17 mouse cellular contexts compared by ENCODE assay signal in genomic region chr3:126663436-126663835, GRCm38 (mm10).
A peak's percentile ranks its signal among the peaks of the same experiment; 100 is the strongest.
DNase-seq lines count a peak whose midpoint lies in the region; ATAC-seq and TF ChIP-seq lines count a peak whose summit lies in the region.
"Had no signal": no experiment of that assay in that cellular context is flagged by ENCODE, and none has a peak within 500 bp of the region (broad histone marks: within the 10 kb centered on the region; RNA-seq: fewer than 3 reads in every experiment).

No protein-coding gene starts in this region.

- TF ChIP-seq CTCF in heart, postnatal 0 days (IDR thresholded peaks at IDR 0.05; ENCODE audit: low read depth): no peak

- H3K36me3 ChIP-seq in heart, postnatal 0 days (replicated peaks; ENCODE audit: control insufficient read depth, insufficient read depth, low read length): no peaks in the 10 kb centered on the region
- H3K36me3 ChIP-seq in embryonic facial prominence, embryonic 15.5 days: no peaks in the 10 kb centered on the region
- H3K36me3 ChIP-seq in splenic B cell, adult 2 months (ENCODE audit: control insufficient read depth, insufficient read depth, low read length, poor library complexity, severe bottlenecking): 0 out of 2 replicates have a peak, but pooled peaks cover 1% of the 10 kb centered on the region
- H3K36me3 ChIP-seq: G1E; hindbrain, embryonic 12.5 days; limb, embryonic 13.5 days had no signal

- peak overlapping the region; percentile 30; the same call in 1 of the 2 replicates for H3K4me2 ChIP-seq in heart, postnatal 0 days (ENCODE audit: low read depth, low read length)
- 0 out of 2 replicates have a peak overlapping the region, but pooled peaks have one; percentile 15 for H3K4me2 ChIP-seq in embryonic facial prominence, embryonic 15.5 days (replicated peaks)
- H3K4me2 ChIP-seq: hindbrain, embryonic 12.5 days; limb, embryonic 13.5 days had no signal

- no peak overlapping the region for H3K4me3 ChIP-seq in heart, postnatal 0 days (ENCODE audit: low read depth, low read length)
- H3K4me3 ChIP-seq in embryonic facial prominence, embryonic 15.5 days (replicated peaks): no peak overlapping the region
- H3K4me3 ChIP-seq: hindbrain, embryonic 12.5 days; limb, embryonic 13.5 days had no signal

- WGBS in heart, postnatal 0 days: 56% methylated on average over 5 of the region's 5 CpGs
- WGBS in embryonic facial prominence, embryonic 15.5 days: 58% methylated on average over 5 of the region's 5 CpGs

- H3K9ac ChIP-seq in heart, postnatal 0 days (replicated peaks; ENCODE audit: low read depth, low read length): no peak overlapping the region
- no peak overlapping the region for H3K9ac ChIP-seq in embryonic facial prominence, embryonic 15.5 days
- H3K9ac ChIP-seq: forebrain, postnatal 0 days; hindbrain, embryonic 12.5 days; limb, embryonic 13.5 days; liver, postnatal 0 days had no signal

- TF ChIP-seq EP300 in heart, postnatal 0 days (IDR thresholded peaks at IDR 0.05; ENCODE audit: low read depth): no peak

- H3K27me3 ChIP-seq in heart, postnatal 0 days (ENCODE audit: control insufficient read depth, insufficient read depth, low read length): no peaks in the 10 kb centered on the region
- no peaks in the 10 kb centered on the region for H3K27me3 ChIP-seq in embryonic facial prominence, embryonic 15.5 days
- H3K27me3 ChIP-seq in splenic B cell, adult 2 months (ENCODE audit: control insufficient read depth, insufficient read depth, low read length, poor library complexity, severe bottlenecking): no peaks in the 10 kb centered on the region
- H3K27me3 ChIP-seq: hindbrain, embryonic 12.5 days; limb, embryonic 13.5 days had no signal

- peak overlapping the region; percentile 39; the same call in 1 of the 2 replicates for H3K27ac ChIP-seq in heart, postnatal 0 days (ENCODE audit: low read depth)
- H3K27ac ChIP-seq in embryonic facial prominence, embryonic 15.5 days (replicated peaks): no peak overlapping the region
- H3K27ac ChIP-seq: hindbrain, embryonic 12.5 days; limb, embryonic 13.5 days; macrophage had no signal

- DNase-seq in CD4-positive, CD25-positive, alpha-beta regulatory T cell, adult 2 months (ENCODE audit: low read depth, low spot score): peak; percentile 45
- no peak for DNase-seq in heart, postnatal 0 days (ENCODE audit: low spot score)
- DNase-seq in heart, adult 18-20 months: no peak
- DNase-seq in splenic B cell, adult 2 months (ENCODE audit: low read depth, low spot score): peak; percentile 44
- no peak for DNase-seq in ovary, postnatal 14 days (ENCODE audit: low spot score)
- no peak for DNase-seq in frontal cortex, postnatal 25 days (ENCODE audit: low spot score in 2 of 2)
- DNase-seq: cerebellum, adult 11 months; forebrain, postnatal 0 days; kidney, adult 18-20 months; liver, postnatal 0 days; thymus, postnatal 25 days had no signal

- peaks cover 54% of the 10 kb centered on the region for H3K4me1 ChIP-seq in heart, postnatal 0 days (ENCODE audit: control insufficient read depth, insufficient read depth)
- peaks cover 21% of the 10 kb centered on the region for H3K4me1 ChIP-seq in embryonic facial prominence, embryonic 15.5 days

- ATAC-seq in CD4-positive, CD25-positive, alpha-beta regulatory T cell, adult 4 months: no peak
- no peak for ATAC-seq in heart, postnatal 0 days (ENCODE audit: insufficient read depth, low read depth)
- no peak for ATAC-seq in embryonic facial prominence, embryonic 15.5 days (ENCODE audit: insufficient number of reproducible peaks, low FRiP score, low TSS enrichment, low read depth)
- ATAC-seq: forebrain, postnatal 0 days; liver, postnatal 0 days had no signal

- no peaks in the 10 kb centered on the region for H3K9me3 ChIP-seq in heart, postnatal 0 days (replicated peaks; ENCODE audit: control insufficient read depth, low read length)
- no peaks in the 10 kb centered on the region for H3K9me3 ChIP-seq in embryonic facial prominence, embryonic 15.5 days (replicated peaks)
- H3K9me3 ChIP-seq: hindbrain, embryonic 12.5 days; limb, embryonic 13.5 days had no signal

Comparison
In these comparisons a context has a peak if more than half of its experiments do, and no peak if none do; other contexts are left out.
1. DNase-seq: peak in CD4-positive, CD25-positive, alpha-beta regulatory T cell, adult 2 months (single experiment) and splenic B cell, adult 2 months (single experiment); none in heart, postnatal 0 days (single experiment), heart, adult 18-20 months (0 of 2), ovary, postnatal 14 days (single experiment) and frontal cortex, postnatal 25 days (0 of 2).